Mouse (Mus musculus) liver, embryonic 11.5 days (tissue): ENCODE results near the gene Pgm2. TPM values are rescaled to one million over a fixed set of nuclear protein-coding genes. Genes with fewer than 3 reads are reported as not detected.

Experiments
- ATAC-seq: fragments of 200-750 bp; cut with Nextera tagmentation; replicated peaks from 2 replicates; pipeline ENCODE4 v1.8.0; 2017; ENCODE audit warnings: moderate number of reproducible peaks, mild to moderate bottlenecking, moderate TSS enrichment, moderate library complexity; ENCODE audit not compliant: low FRiP score
- DNase-seq: peaks from one replicate; pipeline ENCODE4 v3.0.0-alpha.2; 2017; ENCODE audit warnings: low spot score
- H3K27ac ChIP-seq: fragments of 300-500 bp; sonication (generic); 2 replicates; pipeline ENCODE4 v1.5.1; 2014; ENCODE audit warnings: mild to moderate bottlenecking, low read depth, low read length, control low read depth
- H3K27me3 ChIP-seq: fragments of 300-500 bp; sonication (generic); replicated peaks from 2 replicates; pipeline ENCODE4 v1.6.1; 2014; ENCODE audit warnings: low read length, mixed read lengths; ENCODE audit not compliant: control insufficient read depth, insufficient read depth
- H3K36me3 ChIP-seq: fragments of 300-500 bp; sonication (generic); 2 replicates; pipeline ENCODE4 v1.6.1; 2014; ENCODE audit warnings: mild to moderate bottlenecking, low read length, moderate library complexity, mixed read lengths; ENCODE audit not compliant: control insufficient read depth, insufficient read depth
- H3K4me1 ChIP-seq: fragments of 300-500 bp; sonication (generic); replicated peaks from 2 replicates; pipeline ENCODE4 v1.6.1; 2014; ENCODE audit warnings: low read length, mixed read lengths; ENCODE audit not compliant: control insufficient read depth, insufficient read depth
- H3K4me2 ChIP-seq: fragments of 300-500 bp; sonication (generic); 2 replicates; pipeline ENCODE4 v1.6.1; 2014; ENCODE audit warnings: mild to moderate bottlenecking, control low read depth, moderate library complexity
- H3K4me3 ChIP-seq: fragments of 300-500 bp; sonication (generic); 2 replicates; pipeline ENCODE4 v1.5.1; 2014; ENCODE audit warnings: low read depth, low read length, control low read depth
- H3K9ac ChIP-seq: fragments of 300-500 bp; sonication (generic); 2 replicates; pipeline ENCODE4 v1.6.1; 2014; ENCODE audit warnings: low read depth, low read length, control low read depth
- H3K9me3 ChIP-seq: fragments of 300-500 bp; sonication (generic); 2 replicates; pipeline ENCODE4 v1.6.1; 2016; ENCODE audit warnings: low read length, inconsistent platforms, mixed read lengths; ENCODE audit not compliant: control insufficient read depth
- WGBS: fragments of 180-500 bp; shearing (Covaris S2); extraction: QIAGEN DNeasy Blood & Tissue Kit; methylation state at CpG from one replicate; pipeline ENCODE4 v1.1.7; 2014; 5-methylcytosine and 5-hydroxymethylcytosine counted together
- microRNA-seq: library from miRNA; unstranded; fragments of <30 nt; microRNA quantifications from one replicate; pipeline ENCODE4, GENCODE M21; 2017; ENCODE audit warnings: borderline number of aligned reads
- polyA plus RNA-seq: library from polyadenylated mRNA; unstranded; fragments of >200 nt; fragmentation: Nextera tagmentation; extraction: Ambion mirVana; gene quantifications from 2 replicates; pipeline ENCODE4 v1.2.1, GENCODE M21; 2014

Pgm2 gene
- polyA plus RNA-seq, 1 experiment from 2014 or later = 54.4 TPM

DNA sequence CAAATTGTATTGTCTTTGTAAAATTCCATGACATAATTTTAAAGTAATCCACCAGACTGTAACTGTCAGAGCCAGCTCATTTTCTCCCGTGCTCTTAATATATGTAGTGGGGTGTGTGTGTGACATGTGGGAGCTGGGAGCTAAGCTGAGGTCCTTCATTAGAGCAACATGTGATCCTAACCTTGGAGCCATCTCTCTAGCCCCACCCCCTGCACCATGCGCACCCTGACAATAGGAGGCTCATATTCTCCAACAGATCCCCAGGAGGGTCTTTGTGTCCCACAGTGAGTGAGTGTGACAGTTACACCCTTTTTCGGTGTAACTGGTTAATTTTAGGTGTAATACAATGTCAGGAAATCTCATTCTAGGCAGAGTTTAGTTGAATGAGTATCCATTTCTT lies 80.1 kb downstream of the Pgm2 start:
- WGBS = 78% methylated on average over 3 of the region's 3 CpGs
- no peak for ATAC-seq
- DNase-seq = no peak

GRCm38 (mm10) chr5:64173302-64173701 lies 80.6 kb downstream of the Pgm2 start:
- Histone ChIP-seq H3K9me3 (no peaks in the 10 kb centered on the region), H3K27ac (no peak overlapping the region), H3K9ac (no peak overlapping the region), H3K4me2 (no peak overlapping the region), H3K4me3 (no peak overlapping the region), H3K4me1 (no peaks in the 10 kb centered on the region; the same call in 1 of the 2 replicates), H3K27me3 (no peaks in the 10 kb centered on the region), H3K36me3 (no peaks in the 10 kb centered on the region)
- ATAC-seq (no peak), DNase-seq (no peak)
- WGBS = 81% methylated on average over 16 of the region's 16 CpGs

More for the DNA sequence above, 80.1 kb downstream of the Pgm2 start:
- no peaks in the 10 kb centered on the region for H3K27me3 ChIP-seq
- no peak overlapping the region for H3K27ac ChIP-seq
- H3K4me1 ChIP-seq = no peaks in the 10 kb centered on the region; the same call in 1 of the 2 replicates
- H3K9me3 ChIP-seq = no peaks in the 10 kb centered on the region
- H3K9ac ChIP-seq = no peak overlapping the region
- no peaks in the 10 kb centered on the region for H3K36me3 ChIP-seq
- H3K4me2 ChIP-seq = no peak overlapping the region
- H3K4me3 ChIP-seq = no peak overlapping the region

DNA sequence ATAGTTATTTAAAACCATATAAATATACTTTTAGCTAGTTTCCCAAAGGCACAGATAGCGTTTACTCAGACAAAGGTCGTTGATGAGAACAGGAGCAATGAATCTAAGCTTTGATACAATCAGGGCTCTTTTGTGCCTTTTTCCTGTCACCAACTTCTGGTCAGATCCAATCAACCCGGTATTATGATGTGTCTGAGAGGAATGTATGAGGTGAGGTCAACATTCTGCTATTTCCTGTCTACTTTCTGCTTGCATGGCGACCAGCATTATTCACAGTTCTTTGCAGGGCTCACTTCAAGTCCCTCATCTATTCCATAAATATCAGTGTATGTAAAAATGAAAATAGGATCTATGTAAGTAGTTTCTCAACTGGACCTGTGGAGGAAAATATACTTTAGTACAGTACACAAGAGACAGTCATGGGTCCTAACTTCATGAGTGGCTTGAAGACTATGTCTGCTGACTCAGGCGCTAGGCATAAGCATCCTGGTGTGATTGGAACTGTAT lies 81.7 kb downstream of the Pgm2 start:
- H3K4me1 ChIP-seq = no peaks in the 10 kb centered on the region
- H3K27me3 ChIP-seq = no peaks in the 10 kb centered on the region
- no peaks in the 10 kb centered on the region for H3K36me3 ChIP-seq
- 68% methylated on average over 5 of the region's 5 CpGs for WGBS
- no peak overlapping the region for H3K9ac ChIP-seq
- ATAC-seq (no peak), DNase-seq (no peak)
- H3K4me3 ChIP-seq = no peak overlapping the region
- H3K4me2 ChIP-seq = no peak overlapping the region
- H3K27ac ChIP-seq = no peak overlapping the region
- H3K9me3 ChIP-seq = no peaks in the 10 kb centered on the region

Small RNAs within 50 kb of the gene (microRNA-seq; reads per million reads assigned to microRNA genes)
- gene Gm22395 (not detected), gene Gm23967 (not detected)

Other genes with a start within 250 kb of the Pgm2 start
- 9.0 and 11.0 TPM in 2 replicates for gene Rell1, start 124.1 kb upstream of the Pgm2 start, polyA plus RNA-seq
- 25.6 and 25.9 TPM in 2 replicates for gene Tbc1d1, start 63.4 kb downstream of the Pgm2 start, polyA plus RNA-seq